Mouse (Mus musculus) right cerebral cortex, postnatal 10 days (tissue): ENCODE measurements at regions not wholly inside any gene's neighbourhood (a gene's known extent, or its start where the extent isn't known, plus 50 kb on each side); places are given as distances from the start of the nearest gene placed in this dataset.
A peak's percentile ranks its signal among the peaks of the same experiment; 100 is the strongest.

Experiments used
- DNase-seq, 2 experiments: peaks; one replicate each; pipeline ENCODE4 v3.0.0; 2021; ENCODE audit warnings: low spot score in 2 of 2

GRCm38 (mm10) chr11:18413769-18414168 is 460.1 kb upstream of the Etaa1 start:
- peak in 1 of 2 experiments; percentile 31 for DNase-seq

- no peak for DNase-seq
These were observed 454.5 kb upstream of the Etaa1 start for GRCm38 (mm10) chr11:18408071-18408752.

- DNase-seq, result no peak
These were observed 445.9 kb upstream of the Etaa1 start for GRCm38 (mm10) chr11:18399561-18399960.

- DNase-seq, result no peak
These were observed 442.7 kb upstream of the Etaa1 start for GRCm38 (mm10) chr11:18396397-18396796.

- no peak for DNase-seq
These were observed 442.0 kb upstream of the Etaa1 start for GRCm38 (mm10) chr11:18395631-18396030.

- DNase-seq, result no peak
These were observed 419.2 kb upstream of the Etaa1 start for GRCm38 (mm10) chr11:18372813-18373332.

GRCm38 (mm10) chr11:18371304-18371703 is 417.6 kb upstream of the Etaa1 start:
- no peak for DNase-seq

GRCm38 (mm10) chr11:18370861-18371260 is 417.2 kb upstream of the Etaa1 start:
- no peak for DNase-seq

GRCm38 (mm10) chr11:18354866-18355265 is 401.2 kb upstream of the Etaa1 start:
- no peak for DNase-seq

- DNase-seq, result no peak
These were observed 400.5 kb upstream of the Etaa1 start for GRCm38 (mm10) chr11:18354156-18354555.

- no peak for DNase-seq
These were observed 394.2 kb upstream of the Etaa1 start for GRCm38 (mm10) chr11:18347841-18348240.

- no peak for DNase-seq
These were observed 360.0 kb upstream of the Etaa1 start for GRCm38 (mm10) chr11:18313510-18314301.

- DNase-seq, result peak; percentile 20 to 25
These were observed 342.8 kb upstream of the Etaa1 start for GRCm38 (mm10) chr11:18296194-18297125.

GRCm38 (mm10) chr11:18278585-18279136 is 325.0 kb upstream of the Etaa1 start:
- DNase-seq, result no peak

- DNase-seq, result no peak
These were observed 318.7 kb upstream of the Etaa1 start for GRCm38 (mm10) chr11:18272392-18272791.

GRCm38 (mm10) chr11:18266161-18266560 is 312.5 kb upstream of the Etaa1 start:
- peak; percentile 20 to 24 for DNase-seq

- no peak for DNase-seq
These were observed 309.2 kb upstream of the Etaa1 start for GRCm38 (mm10) chr11:18262901-18263300.

- DNase-seq, result no peak
These were observed 295.6 kb upstream of the Etaa1 start for GRCm38 (mm10) chr11:18249236-18249635.

GRCm38 (mm10) chr11:18216762-18217161 is 263.1 kb upstream of the Etaa1 start:
- DNase-seq, result no peak

GRCm38 (mm10) chr11:18173028-18173427 is 219.4 kb upstream of the Etaa1 start:
- DNase-seq, result no peak

GRCm38 (mm10) chr11:18171207-18171776 is 217.6 kb upstream of the Etaa1 start:
- no peak for DNase-seq
